Mouse (Mus musculus) ovary, adult 18-20 months (tissue): ENCODE data around the gene Ppm1l.

Experiments used
- DNase-seq: peaks from one replicate; pipeline ENCODE4 v3.0.0; 2022; ENCODE audit warnings: low spot score, mixed read lengths

Ppm1l gene

GRCm38 (mm10) chr3:69597211-69597610 is 280.6 kb downstream of the Ppm1l start:
- no peak for DNase-seq

- DNase-seq = no peak
Measured at GRCm38 (mm10) chr3:69597816-69598215, 281.2 kb downstream of the Ppm1l start.

GRCm38 (mm10) chr3:69598261-69599165 is 281.9 kb downstream of the Ppm1l start, which contains the start of gene B3galnt1:
B3galnt1 (minus strand) TSS chr3:69598960.
- DNase-seq = peak; percentile 47

GRCm38 (mm10) chr3:69599166-69599500 is 282.5 kb downstream of the Ppm1l start:
- no peak for DNase-seq

- no peak for DNase-seq
Measured at GRCm38 (mm10) chr3:69606923-69607322, 290.3 kb downstream of the Ppm1l start.

- no peak for DNase-seq
Measured at GRCm38 (mm10) chr3:69607468-69607867, 290.8 kb downstream of the Ppm1l start.

GRCm38 (mm10) chr3:69607909-69608308 is 291.2 kb downstream of the Ppm1l start:
- no peak for DNase-seq
